Mouse (Mus musculus): ENCODE data around the gene Ascc2. TPM values are rescaled to one million over a fixed set of nuclear protein-coding genes. Genes with fewer than 3 reads are reported as not detected.

Gene Ascc2
- total RNA-seq, 2 experiments from 2014 or later: 26.7 to 27.6 TPM

DNA sequence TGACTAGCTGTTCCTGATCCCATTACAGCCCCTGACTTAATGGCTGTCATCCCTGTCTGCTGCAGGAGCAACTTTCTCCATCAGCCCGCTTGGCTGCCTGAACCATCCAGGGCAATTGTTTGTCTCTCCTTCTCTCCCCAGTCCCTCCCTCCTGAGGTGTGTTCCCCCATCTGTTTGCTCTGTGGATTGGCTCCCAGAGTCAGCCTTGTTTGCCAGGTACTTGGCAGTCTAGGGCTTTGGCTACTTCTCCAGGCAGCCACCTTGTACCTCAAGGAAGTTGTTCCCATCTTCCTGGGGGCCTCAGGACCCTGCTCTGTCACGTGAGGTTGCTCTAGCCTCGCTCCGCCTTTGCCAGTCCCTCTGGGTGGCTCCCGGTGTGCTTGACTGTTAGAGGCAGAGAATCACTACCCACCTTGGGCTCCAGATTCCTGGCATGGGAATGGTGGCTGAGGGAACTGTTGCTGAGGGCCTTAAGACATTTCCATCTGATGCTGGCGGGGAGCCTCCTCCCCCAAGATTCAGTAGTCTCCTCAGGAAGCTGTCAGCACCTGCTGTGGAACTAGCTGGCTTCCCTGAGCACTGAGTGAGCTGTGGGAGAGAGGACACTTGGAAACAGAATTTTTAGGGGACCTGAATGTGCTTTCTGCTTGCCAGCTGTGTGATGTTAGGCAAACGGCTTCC, 83.5 kb downstream of the Ascc2 start:
- DNase-seq: no peak

GRCm38 (mm10) chr11:4721728-4722127, 84.2 kb downstream of the Ascc2 start:
- peak; percentile 61 for DNase-seq

- DNase-seq: peak; percentile 85
Observed at GRCm38 (mm10) chr11:4729603-4730002, 92.1 kb downstream of the Ascc2 start.

- DNase-seq: no peak
Observed at GRCm38 (mm10) chr11:4730096-4730495, 92.5 kb downstream of the Ascc2 start.

DNA sequence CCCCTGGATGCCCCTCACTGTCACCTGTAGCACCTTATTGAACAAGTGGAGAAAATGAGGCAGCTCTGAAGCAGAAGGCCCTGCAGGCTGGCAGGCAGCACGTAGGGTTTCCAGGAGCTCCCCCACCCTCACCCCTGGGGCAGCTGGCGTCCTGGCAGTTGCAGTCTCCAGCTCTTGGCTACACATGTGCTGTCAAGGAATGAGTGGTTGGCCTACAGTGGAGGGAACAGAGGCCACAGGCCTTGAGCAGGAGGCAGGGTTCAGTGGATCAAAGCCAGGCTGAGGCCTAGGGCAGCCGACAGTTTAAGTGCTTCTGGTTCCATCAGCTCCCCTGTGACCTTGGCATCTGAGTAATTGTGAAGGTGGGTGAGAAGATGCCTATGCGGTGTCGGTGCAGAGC, 93.4 kb downstream of the Ascc2 start:
- DNase-seq: peak; percentile 67

GRCm38 (mm10) chr11:4731781-4732180, 94.2 kb downstream of the Ascc2 start:
- no peak for DNase-seq

DNA sequence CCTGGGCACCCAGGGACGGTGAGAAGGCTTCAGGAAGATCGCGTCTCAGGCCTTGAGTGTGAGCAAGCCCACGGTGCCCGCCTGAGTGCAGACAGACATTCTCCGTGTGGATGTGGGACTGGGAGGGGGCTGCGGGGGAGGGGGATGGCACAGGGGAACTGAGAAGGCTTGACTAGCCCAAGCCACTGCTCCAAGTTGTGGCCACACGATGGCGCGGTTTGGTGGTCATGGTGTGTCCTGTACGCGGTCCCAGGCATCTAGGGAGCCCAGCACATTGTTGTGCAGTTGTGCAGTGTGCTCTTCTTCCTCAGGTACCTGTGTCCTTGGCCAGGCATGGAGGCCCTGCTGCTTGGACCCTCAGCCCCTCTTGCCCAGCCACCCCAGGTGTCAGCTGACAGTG, 96.6 kb downstream of the Ascc2 start:
- no peak for DNase-seq

Other genes starting within 250 kb of the Ascc2 start
- 1 to 10 TPM; 1.3 to 2.2 TPM for gene Hormad2, start 196.6 kb upstream of the Ascc2 start, total RNA-seq (2021)
- gene Mtmr3, start 42.9 kb upstream of the Ascc2 start, total RNA-seq (2021): 10 to 100 TPM; 46.9 to 56.3 TPM
- not detected for gene Gm11032, start 17.7 kb upstream of the Ascc2 start, total RNA-seq (2021)
- gene Uqcr10, start 66.6 kb downstream of the Ascc2 start, total RNA-seq (2021): 1,000 to 10,000 TPM; 1,230 to 1,238 TPM
- 10 to 100 TPM; 33.4 to 36.0 TPM for gene Zmat5, start 66.9 kb downstream of the Ascc2 start, total RNA-seq (2021)
- under 1 TPM in 1 of 2 experiments, not detected in 1; 0.18 TPM for gene Cabp7, start 109.0 kb downstream of the Ascc2 start, total RNA-seq (2021)
- 10 to 100 TPM; 81.1 to 88.3 TPM for gene Nf2, start 211.8 kb downstream of the Ascc2 start, total RNA-seq (2021)
- 10 to 100 TPM; 46.3 to 64.4 TPM for gene Nipsnap1, start 236.2 kb downstream of the Ascc2 start, total RNA-seq (2021)